Mouse (Mus musculus) adrenal gland, postnatal 36 days (tissue): ENCODE data around the gene Depdc5. TPM values are rescaled to one million over a fixed set of nuclear protein-coding genes. Genes with fewer than 3 reads are reported as not detected.
"Not testable (repeated sequence)": the region's sequence is repeated elsewhere in the genome, so short reads cannot be mapped to it uniquely, and the experiment has no call there.

Experiments used
- DNase-seq, 2 experiments: peaks; one replicate each; pipeline ENCODE4 v3.0.0; 2021; ENCODE audit warnings: mixed read lengths in 1 of 2
- total RNA-seq, 2 experiments: library from RNA; stranded (reverse); gene quantifications; 2 replicates each; pipeline ENCODE4 v1.2.3; 2021

Depdc5 gene
- total RNA-seq, 2 experiments from 2014 or later, result 38.0 to 41.1 TPM

DNA sequence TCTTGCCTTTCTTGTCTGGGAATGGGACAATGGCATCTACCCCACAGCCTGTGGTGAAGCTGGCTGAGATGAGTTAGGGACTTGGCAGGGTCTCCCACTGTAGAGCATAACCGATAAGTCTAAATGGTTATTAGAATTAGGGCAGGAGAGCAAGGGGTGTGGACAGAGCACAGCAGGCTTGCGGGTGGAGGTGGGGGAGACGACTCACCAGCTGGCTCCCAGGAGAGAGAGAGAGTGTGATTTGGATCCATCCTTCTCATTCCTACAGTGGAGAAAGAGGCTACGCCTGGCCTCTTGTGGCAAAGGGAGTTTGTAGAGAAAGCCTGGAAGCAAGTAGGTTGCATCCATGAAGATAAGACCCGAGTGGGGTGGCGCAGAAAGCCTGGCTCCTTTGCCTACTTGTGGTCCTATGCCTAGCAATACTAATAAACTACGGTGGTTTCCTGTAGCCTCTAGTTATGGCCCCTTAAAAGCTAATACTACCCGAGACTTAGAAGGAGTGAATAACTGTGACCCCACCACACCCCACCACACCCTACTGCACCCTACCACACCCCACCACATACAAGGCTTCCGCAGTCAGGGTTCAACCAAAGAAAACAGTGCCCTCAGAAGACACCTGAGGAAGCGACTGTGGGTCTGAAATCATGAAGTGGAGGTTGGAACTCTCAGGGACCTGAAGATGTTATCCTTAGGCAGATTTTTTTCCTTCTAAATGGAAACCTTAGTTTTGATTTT is 168.7 kb downstream of the Depdc5 start:
- no peak for DNase-seq

DNA sequence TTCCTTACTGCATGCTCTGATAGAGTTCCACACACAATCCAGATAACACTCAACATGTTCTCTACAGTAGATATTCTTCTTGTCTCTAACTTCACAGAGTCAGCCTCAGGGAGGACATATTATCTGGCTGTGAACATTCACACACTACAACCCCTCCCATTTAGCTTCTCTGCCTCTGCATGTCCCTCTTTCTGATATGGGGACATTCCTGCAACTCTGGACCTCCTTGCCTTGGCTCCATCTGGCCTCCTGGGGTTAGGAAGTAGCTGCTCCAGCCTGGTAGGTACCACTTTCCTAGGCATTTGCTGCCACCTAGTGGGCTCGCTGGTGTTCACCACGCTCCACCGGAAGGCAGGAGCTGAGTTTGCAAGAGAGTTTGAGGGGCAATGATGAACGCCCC is 169.6 kb downstream of the Depdc5 start:
- peak; percentile 81 to 86 for DNase-seq

DNA sequence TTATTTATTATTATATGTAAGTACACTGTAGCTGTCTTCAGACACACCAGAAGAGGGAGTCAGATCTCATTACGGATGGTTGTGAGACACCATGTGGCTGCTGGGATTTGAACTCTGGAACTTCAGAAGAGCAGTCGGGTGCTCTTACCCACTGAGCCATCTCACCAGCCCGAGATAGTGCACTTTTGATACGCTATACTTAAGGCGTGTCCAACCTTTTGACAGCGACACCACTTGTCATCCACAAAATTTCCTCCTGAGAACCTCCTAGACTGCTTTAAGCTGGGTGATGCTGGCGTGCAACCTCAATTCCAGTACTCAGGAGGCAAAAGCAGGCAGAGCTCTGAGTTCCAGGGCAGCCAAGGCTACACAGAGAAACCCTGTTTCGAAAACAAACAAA is 170.1 kb downstream of the Depdc5 start:
- DNase-seq, result not testable (repeated sequence)

DNA sequence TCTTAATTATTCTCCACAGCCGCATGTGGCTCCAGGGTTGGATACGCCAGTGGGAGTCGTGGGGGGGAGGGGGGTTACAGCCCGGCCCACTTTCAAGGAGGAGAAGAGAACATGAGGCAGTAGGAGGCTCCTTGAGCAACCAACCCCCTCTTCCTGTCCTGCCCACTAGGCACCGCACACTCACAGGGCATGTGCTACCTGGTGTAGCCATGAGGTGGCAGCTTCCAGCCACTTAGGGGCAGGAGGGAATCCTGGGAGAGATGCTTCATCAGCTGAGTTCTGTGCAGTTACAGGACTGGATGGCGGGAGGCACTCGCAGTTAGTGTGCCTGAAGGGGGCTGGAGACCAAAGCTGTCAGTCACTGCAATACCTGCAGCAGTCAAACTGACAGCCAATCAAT is 170.6 kb downstream of the Depdc5 start:
- no peak for DNase-seq

DNA sequence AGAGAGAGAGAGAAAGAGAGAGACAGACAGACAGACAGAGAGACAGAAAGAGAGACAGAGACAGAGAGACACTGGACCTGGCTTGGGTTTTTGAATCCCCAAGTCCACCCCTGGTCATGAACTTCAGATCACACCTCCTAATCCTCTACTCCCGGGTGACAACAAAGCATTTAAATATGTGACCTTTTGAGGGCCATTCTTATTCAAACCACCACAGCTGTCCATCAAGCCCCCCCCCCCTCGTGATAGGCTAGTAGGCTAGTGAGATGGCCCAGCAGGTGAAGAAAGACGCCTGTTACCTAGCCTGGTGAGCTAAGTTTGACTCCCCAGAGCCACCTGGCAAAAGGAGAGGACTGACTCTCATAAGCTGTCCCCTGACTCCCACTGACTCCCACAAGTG is 171.4 kb downstream of the Depdc5 start:
- no peak for DNase-seq

DNA sequence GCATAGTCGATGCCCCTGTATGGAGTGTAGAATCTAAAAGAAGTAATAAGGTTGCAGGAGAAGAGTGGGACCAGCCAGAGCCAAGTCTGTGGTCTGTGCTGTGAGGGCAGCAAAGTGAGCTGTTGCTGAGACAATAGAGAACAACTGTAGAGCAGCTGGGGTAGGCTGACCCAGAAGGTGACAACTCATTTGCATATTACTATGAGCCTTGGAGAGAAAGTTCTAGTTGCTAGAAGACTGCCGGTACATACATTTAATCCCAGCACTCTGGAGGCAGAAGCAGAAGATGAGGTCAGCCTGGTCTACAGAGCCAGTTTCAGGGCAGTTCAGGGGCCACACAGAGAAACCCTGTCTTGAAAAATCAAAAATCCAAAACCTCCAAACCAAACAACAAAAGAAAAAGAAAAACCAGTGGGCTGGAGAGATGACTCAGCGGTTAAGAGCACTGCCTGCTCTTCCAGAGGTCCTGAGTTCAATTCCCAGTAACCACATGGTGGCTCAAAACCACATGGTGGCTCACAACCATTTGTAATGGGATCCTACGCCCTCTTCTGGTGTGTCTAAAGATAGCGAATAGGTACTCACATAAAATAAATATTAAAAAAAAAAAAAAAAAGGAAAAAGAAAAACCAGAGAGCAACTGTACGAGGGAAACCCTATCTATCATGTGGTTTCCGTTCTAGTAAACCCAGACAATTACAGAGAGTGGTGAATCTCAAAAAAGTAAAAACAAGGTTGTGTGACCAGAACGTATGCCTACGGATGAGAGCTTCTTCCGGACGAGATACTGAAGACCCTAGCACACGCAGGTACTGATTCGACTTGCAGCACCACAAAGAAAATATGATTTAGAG is 175.4 kb downstream of the Depdc5 start:
- DNase-seq, result no peak

DNA sequence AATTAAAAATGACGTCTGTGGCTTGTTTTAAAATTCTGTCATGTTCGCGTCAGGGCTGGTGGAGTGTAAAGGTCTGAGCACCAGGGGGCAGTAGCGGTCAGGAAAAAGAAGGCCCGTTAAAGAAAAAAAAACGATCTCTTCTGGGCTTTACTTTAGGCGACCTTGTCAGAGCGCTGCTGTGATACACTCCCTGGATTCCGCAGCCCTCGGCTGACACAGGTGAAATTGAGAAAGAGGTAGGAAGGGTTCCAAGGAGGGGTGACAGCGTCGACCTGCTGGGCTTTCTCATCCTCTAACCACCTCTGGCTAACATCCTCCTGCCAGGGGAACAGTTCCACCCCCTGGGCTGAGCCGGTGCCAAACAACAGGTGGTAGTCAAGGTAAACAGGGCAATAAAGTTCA is 176.0 kb downstream of the Depdc5 start:
- peak; percentile 71 to 81 for DNase-seq

DNA sequence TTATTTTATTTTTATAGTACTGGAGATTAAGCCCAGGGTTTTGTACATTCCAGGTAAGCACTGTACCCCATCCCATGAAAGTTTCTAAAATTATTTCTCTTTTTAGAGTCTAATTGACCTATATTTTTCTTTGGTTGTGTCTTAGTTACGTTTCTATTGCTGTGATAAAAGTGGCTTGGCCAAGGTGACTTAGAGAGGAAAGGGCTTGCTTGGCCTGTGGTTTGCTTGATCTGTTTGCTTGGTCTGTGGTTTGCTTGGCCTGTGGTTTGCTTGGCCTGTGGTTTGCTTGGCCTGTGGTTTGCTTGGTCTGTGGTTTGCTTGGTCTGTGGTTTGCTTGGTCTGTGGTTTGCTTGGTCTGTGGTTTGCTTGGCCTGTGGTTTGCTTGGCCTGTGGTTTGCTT is 177.2 kb downstream of the Depdc5 start:
- not testable (repeated sequence) for DNase-seq

DNA sequence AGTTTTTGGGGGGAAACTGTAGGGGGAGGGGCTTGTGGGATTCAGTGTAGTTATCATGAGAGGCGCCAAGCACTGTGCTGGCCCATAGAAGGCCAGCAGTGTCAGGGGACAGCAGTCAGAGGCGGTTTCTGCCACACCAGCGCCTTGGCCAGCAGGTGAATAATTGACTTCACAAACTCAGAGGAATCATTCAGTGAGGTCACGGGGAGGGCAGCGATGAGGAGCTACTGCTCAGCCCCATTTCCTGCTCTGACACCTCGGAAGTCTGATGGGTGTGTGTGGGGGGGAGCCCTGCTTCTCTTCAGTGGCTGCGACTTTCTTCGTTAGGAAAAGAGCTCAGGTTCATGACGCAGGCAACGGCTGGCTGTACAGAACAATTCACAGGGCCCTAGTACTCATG is 179.9 kb downstream of the Depdc5 start:
- DNase-seq, result no peak

Other genes starting within 250 kb of the Depdc5 start
- 10 to 100 TPM; 51.9 to 66.8 TPM for gene Pisd, start 78.1 kb upstream of the Depdc5 start, total RNA-seq
- gene Gm20671, start 36.6 kb upstream of the Depdc5 start, total RNA-seq, result not detected
- gene Prr14l, start 9.4 kb upstream of the Depdc5 start, total RNA-seq, result 10 to 100 TPM; 34.2 to 34.8 TPM
- gene Ywhah, start 155.1 kb downstream of the Depdc5 start, total RNA-seq, result 100 to 1,000 TPM; 169 to 179 TPM
- not detected for gene Slc5a1, start 240.5 kb downstream of the Depdc5 start, total RNA-seq